Mouse (Mus musculus) small intestine, adult 2 months (tissue): Measurements from ENCODE around the gene Brf1.

Experiments
- CTCF ChIP-seq: fragments of 200-500 bp; IDR thresholded peaks from 2 replicates; pipeline ENCODE4 v1.5.1; 2012; ENCODE audit warnings: low read depth, mild to moderate bottlenecking, control low read depth, inconsistent platforms, low read length, moderate library complexity, mixed read lengths; ENCODE audit not compliant: insufficient replicate concordance, insufficient read length; ENCODE audit errors: extremely low read depth
- POLR2A ChIP-seq: fragments of 200-500 bp; IDR thresholded peaks from 2 replicates; pipeline ENCODE4 v1.6.1; 2012; ENCODE audit warnings: low read depth, mild to moderate bottlenecking, control low read depth, inconsistent platforms, low read length, moderate library complexity

GRCm38 (mm10) chr12:112976371-112977073 is 24.0 kb downstream of the Brf1 start, which contains the start of gene Btbd6:
- peak; percentile 60 for TF ChIP-seq POLR2A
- peak; percentile 52 for TF ChIP-seq CTCF
